Mouse (Mus musculus) right cerebral cortex, postnatal 25 days (tissue): ENCODE data around the gene Onecut1.

Source experiments
- DNase-seq: peaks from one replicate; pipeline ENCODE4 v3.0.0; 2022

Onecut1 gene

GRCm38 (mm10) chr9:74861561-74861980, at the start of gene Onecut1:
TSS of gene Onecut1 (plus strand) at chr9:74861921.
- DNase-seq, result no peak

GRCm38 (mm10) chr9:74819736-74820511, 41.8 kb upstream of the Onecut1 start:
- no peak for DNase-seq

- DNase-seq, result no peak
Observed at GRCm38 (mm10) chr9:74825102-74825501, 36.6 kb upstream of the Onecut1 start.

- no peak for DNase-seq
Observed at GRCm38 (mm10) chr9:74829206-74829605, 32.5 kb upstream of the Onecut1 start.

DNA sequence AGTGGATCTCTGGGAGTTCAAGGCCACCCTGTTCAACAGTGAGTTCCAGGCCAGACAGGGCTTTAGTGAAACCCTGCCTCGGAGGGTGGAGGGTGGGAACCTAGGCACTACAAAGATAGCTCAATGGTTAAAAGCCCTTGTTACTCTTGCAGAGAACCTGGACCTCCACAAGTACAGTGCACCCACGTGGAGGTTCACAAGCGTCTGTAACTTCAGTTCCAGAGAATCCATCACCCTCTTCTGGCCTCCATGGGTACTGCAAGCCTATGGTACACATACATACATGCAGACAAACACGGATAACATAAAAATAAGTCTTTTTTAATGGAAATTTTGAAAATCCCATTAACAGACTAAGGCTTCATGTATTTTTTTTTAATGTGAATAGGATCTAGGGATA, 18.8 kb upstream of the Onecut1 start:
- no peak for DNase-seq

DNA sequence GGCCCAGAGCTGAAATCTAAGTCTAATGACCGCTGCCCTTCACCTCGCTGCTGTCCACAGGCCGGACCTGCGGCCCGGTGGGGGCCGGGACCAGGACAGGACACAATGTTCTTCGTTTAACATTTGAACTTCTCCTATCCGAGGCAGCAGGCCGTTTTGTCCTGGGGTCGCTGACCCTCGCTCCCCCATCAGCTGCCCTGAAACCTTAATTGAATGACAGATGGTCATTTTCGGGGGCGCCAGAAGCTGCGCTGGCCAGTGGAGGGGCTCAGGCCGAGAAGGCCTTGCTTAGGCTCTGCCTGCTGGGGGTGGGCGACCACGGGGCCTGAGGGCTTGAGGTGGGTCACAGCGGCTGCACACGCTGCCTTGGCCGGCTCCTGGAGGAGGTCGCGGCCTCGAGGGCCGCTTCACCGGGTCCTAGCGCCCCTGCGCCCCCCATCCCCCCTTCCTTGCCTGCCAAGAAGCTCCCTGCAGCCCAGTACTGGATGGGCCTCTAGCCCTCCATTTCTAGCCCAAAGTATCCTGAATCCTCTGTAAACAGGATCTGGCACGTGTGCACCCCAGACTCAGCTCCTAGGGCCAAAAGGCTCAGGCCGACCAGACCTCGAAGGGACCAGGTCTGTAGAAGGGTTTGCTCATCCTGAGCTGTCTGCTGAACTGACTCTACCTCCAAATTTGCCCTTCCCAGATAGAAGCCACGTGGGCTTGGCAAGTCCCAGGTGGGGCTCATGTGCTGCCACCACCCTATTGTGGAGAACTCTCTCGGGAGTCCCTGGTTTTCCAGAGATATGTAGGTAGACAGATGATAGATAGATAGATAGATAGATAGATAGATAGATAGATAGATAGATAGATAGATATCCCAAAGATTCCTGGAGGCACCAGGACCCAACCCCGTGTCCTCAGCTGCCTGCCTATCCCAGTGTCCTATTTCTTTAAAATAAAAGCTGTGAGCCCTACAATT, 14.6 kb upstream of the Onecut1 start:
- no peak for DNase-seq

GRCm38 (mm10) chr9:74848411-74849194, 13.1 kb upstream of the Onecut1 start:
- DNase-seq, result no peak

GRCm38 (mm10) chr9:74849195-74849978, 12.3 kb upstream of the Onecut1 start:
- DNase-seq, result no peak

DNA sequence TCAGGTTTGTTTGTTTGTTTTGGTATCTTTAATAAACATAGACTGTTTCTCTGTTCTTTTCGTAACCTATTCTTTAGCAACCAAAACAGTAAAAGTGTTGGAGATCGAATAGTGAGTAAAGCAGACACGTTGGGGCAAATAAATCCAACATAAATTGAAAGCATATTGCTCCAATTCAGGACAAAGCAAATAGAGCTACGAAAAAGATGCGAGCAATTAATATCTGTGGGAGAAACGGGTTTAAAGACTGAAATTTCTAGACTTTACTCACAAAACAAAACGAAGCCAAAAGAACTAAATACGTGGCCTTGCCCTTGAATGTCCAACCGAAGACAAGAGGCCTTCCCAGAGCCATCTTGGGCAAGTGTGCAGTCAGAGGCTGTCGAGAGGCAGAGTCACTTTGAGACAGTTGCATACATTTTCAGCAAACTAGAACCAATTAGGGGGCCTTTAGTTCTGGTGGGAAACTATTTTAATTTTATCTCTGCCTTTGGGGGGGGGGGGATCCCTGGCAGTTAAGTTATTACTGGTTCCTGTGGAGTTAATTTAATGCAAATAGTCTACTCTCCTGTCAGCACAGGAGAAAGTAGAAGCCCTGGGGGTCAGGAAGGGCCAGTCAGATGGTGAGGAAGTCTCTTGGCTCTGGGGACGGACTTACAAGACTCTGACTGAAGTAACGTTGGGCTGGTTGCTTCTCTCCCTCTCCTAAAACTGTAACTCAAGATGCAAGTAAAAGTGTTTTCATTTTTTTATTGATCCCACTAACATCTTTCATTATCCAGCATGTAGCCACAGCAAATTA, 11.5 kb upstream of the Onecut1 start:
- DNase-seq, result no peak

- no peak for DNase-seq
Observed at GRCm38 (mm10) chr9:74850781-74851145, 11.0 kb upstream of the Onecut1 start.

DNA sequence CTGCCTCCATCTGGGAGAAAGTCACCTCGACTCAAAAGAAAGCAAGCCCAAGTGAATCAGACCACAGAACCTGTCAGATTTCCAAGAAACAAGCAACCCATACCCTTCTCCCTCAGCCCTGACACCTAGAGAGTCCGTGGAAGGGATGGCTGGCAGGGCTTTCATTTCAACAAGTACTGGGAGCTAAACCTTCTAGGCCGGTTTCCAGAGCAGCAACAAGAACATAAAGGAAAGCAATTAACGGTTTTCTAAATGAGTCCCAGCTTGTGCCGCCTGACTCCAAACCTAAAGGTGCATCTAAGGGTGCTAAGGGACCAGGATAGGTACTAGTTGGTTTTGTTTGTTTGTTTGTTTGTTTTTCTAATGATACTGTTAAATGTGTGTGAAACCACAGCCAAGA, 10.1 kb upstream of the Onecut1 start:
- DNase-seq, result no peak

DNA sequence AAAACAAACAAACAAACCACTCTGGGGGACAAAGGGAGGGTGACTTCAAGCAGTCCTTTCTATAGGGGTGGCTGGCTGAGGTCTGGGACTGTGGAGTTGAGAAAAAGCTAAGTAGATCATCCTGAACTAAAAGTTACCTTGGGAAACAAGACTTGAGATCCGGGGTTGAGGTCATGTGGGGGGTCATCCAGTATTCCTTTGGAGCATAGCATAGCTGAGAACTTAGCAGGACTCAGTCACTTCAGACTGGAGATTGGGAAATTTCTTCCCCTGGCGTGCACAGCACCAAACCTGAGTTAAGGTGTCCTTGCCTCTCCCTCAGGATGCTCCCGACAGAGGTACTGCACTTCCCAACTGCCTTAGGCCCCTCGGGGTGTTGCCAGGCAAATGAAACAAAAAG, 9.4 kb upstream of the Onecut1 start:
- DNase-seq, result no peak

- no peak for DNase-seq
Observed at GRCm38 (mm10) chr9:74853191-74854072, 8.3 kb upstream of the Onecut1 start.

- no peak for DNase-seq
Observed at GRCm38 (mm10) chr9:74854073-74854591, 7.6 kb upstream of the Onecut1 start.

DNA sequence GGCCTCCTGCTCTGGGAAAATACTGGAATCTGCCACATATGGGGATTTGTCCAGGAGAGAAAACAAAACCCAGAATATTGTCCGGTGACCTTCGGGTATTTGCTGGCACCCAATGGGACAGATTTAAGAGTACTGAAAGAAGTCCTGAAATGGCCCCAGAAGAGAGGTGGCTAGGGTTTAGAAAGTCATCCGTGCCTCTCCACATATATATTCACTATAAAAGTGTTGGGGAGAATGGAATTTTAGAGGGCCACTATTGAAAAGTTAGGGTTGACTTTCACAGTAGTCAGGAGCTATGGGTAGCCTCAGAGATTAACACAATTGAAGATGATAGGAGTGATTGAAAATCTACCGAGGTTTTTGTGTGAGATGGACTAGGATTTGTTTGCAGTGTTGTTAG, 6.3 kb upstream of the Onecut1 start:
- DNase-seq, result no peak

- no peak for DNase-seq
Observed at GRCm38 (mm10) chr9:74856578-74857507, 4.9 kb upstream of the Onecut1 start.

- DNase-seq, result no peak
Observed at GRCm38 (mm10) chr9:74857508-74857840, 4.2 kb upstream of the Onecut1 start.

- no peak for DNase-seq
Observed at GRCm38 (mm10) chr9:74858111-74858510, 3.6 kb upstream of the Onecut1 start.

GRCm38 (mm10) chr9:74860461-74860860, 1.3 kb upstream of the Onecut1 start:
- no peak for DNase-seq
